Mouse (Mus musculus): Measurements from ENCODE around the gene Sumo1. TPM values are rescaled to one million over a fixed set of nuclear protein-coding genes. Genes with fewer than 3 reads are reported as not detected.

Sumo1 gene
- total and polyA plus RNA-seq, 3 experiments: 129 to 131 TPM; not detected in 1

DNA sequence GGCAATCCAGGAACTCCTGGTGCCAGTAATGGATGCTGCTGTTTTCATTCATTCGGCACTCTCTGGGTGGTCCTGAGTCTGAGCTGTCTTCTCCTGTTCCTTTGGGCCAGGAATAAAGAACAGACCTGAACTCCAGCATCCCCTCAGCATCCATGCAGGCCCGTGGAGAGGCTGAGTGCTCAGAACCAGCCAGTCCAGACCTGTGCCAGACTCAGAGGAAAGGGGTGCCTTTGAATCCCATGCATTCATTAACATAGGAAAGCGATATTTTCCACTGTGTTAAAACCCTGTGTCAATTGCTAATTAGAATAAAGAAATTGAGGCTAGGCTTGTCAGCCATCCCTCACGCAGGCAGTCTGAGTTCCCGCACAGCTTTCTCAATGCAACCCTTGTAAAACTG, 116.9 kb downstream of the Sumo1 start:
- no peak overlapping the region for H3K4me3 ChIP-seq (ENCODE audit: control insufficient read depth in 1 of 2, insufficient read depth in 1 of 2, low read depth in 2 of 2, low read length in 2 of 2)
- no peaks in the 10 kb centered on the region for H3K79me2 ChIP-seq (ENCODE audit: control insufficient read depth, insufficient read depth, low read length, poor library complexity)
- H3K27me3 ChIP-seq (ENCODE audit: control insufficient read depth in 1 of 2, insufficient read depth in 2 of 2, low read length in 2 of 2): peaks cover 0 to 6% of the 10 kb centered on the region in 2 experiments; a peak in 3 of 4 replicates
- H3K36me3 ChIP-seq (ENCODE audit: control insufficient read depth in 1 of 2, insufficient read depth in 2 of 2, low read length in 2 of 2): peaks cover 0 to 6% of the 10 kb centered on the region in 2 experiments; a peak in 1 of 4 replicates
- H3K9me3 ChIP-seq (replicated peaks; ENCODE audit: insufficient read depth, low read length): no peaks in the 10 kb centered on the region
- no peak for DNase-seq (ENCODE audit: low read depth, low spot score)
- no peak overlapping the region for H3K27ac ChIP-seq (ENCODE audit: control insufficient read depth, low read depth, low read length)
- TF ChIP-seq CHD2 (IDR thresholded peaks at IDR 0.05; ENCODE audit: low read length) (no peak), MAFK (IDR thresholded peaks at IDR 0.05; ENCODE audit: borderline replicate concordance, low read depth, low read length) (no peak), TAL1 (IDR thresholded peaks at IDR 0.05; ENCODE audit: low read length) (no peak), ELF1 (IDR thresholded peaks at IDR 0.05; ENCODE audit: low read depth, low read length) (no peak), POLR2A (IDR thresholded peaks at IDR 0.05; ENCODE audit: control insufficient read depth in 1 of 2, insufficient read depth in 1 of 2, low read depth in 1 of 2, low read length in 2 of 2, poor library complexity in 1 of 2) (no peak), BHLHE40 (IDR thresholded peaks at IDR 0.05; ENCODE audit: borderline replicate concordance, low read depth, low read length) (no peak), USF1 (IDR thresholded peaks at IDR 0.05; ENCODE audit: low read depth, low read length) (no peak), MXI1 (IDR thresholded peaks at IDR 0.05; ENCODE audit: low read depth, low read length) (no peak), MYC (IDR thresholded peaks at IDR 0.05; ENCODE audit: low read depth, low read length) (no peak), SIN3A (IDR thresholded peaks at IDR 0.05; ENCODE audit: low read length) (no peak), ETS1 (IDR thresholded peaks at IDR 0.05; ENCODE audit: low read depth, low read length) (no peak), MEF2A (IDR thresholded peaks at IDR 0.05; ENCODE audit: extremely low read depth, insufficient replicate concordance, low read depth, low read length, poor library complexity, severe bottlenecking) (no peak), HCFC1 (IDR thresholded peaks at IDR 0.05; ENCODE audit: low read depth, low read length) (no peak), GABPA (IDR thresholded peaks at IDR 0.05; ENCODE audit: low read depth, low read length) (no peak), ZC3H11A (IDR thresholded peaks at IDR 0.05; ENCODE audit: low read depth, low read length) (no peak), E2F4 (IDR thresholded peaks at IDR 0.05; ENCODE audit: borderline replicate concordance, low read depth, low read length) (no peak), GATA1 (IDR thresholded peaks at IDR 0.05; ENCODE audit: low read depth, low read length) (no peak), JUND (IDR thresholded peaks at IDR 0.05; ENCODE audit: low read depth, low read length) (no peak)
- H3K4me1 ChIP-seq (ENCODE audit: control insufficient read depth in 1 of 2, insufficient read depth in 2 of 2, low read length in 2 of 2): peaks cover 0 to 9% of the 10 kb centered on the region in 2 experiments; a peak in 1 of 4 replicates
- no peak overlapping the region for H3K9ac ChIP-seq (ENCODE audit: control insufficient read depth, low read depth, low read length, poor library complexity, severe bottlenecking)

DNA sequence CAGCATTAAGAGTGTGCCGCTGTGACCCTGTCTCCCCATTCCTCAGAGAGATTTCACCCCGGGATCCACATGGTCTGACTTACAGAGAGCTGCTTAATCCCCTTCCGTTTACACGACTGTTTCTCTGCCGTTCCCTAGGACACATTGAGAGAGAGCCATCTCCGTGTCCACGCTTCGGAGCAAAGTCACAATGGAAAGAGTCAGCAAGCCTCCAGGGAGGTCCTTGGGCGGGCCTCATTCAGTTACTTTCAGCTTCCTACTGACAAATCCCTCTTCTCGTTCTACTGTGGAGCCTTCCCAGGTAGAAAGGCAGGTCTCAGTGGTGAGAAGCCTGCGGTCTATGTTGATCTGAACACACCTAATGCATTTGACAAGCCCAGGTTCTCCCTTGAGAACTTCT, 119.6 kb downstream of the Sumo1 start:
- no peak for TF ChIP-seq MYB (IDR thresholded peaks at IDR 0.05; ENCODE audit: low read depth, low read length)
- no peak for TF ChIP-seq MYC (IDR thresholded peaks at IDR 0.05; ENCODE audit: low read depth, low read length)
- no peak for TF ChIP-seq SIN3A (IDR thresholded peaks at IDR 0.05; ENCODE audit: low read length)
- peaks cover 0 to 9% of the 10 kb centered on the region in 2 experiments; a peak in 1 of 4 replicates for H3K4me1 ChIP-seq (ENCODE audit: control insufficient read depth in 1 of 2, insufficient read depth in 2 of 2, low read length in 2 of 2)
- no peak overlapping the region for H3K4me3 ChIP-seq (ENCODE audit: control insufficient read depth in 1 of 2, insufficient read depth in 1 of 2, low read depth in 2 of 2, low read length in 2 of 2)
- H3K9me3 ChIP-seq (replicated peaks; ENCODE audit: insufficient read depth, low read length): no peaks in the 10 kb centered on the region
- no peaks in the 10 kb centered on the region for H3K79me2 ChIP-seq (ENCODE audit: control insufficient read depth, insufficient read depth, low read length, poor library complexity)
- H3K27me3 ChIP-seq (ENCODE audit: control insufficient read depth in 1 of 2, insufficient read depth in 2 of 2, low read length in 2 of 2): peaks cover 3 to 4% of the 10 kb centered on the region in 2 experiments
- no peak overlapping the region for H3K27ac ChIP-seq (ENCODE audit: control insufficient read depth, low read depth, low read length)
- H3K9ac ChIP-seq (ENCODE audit: control insufficient read depth, low read depth, low read length, poor library complexity, severe bottlenecking): no peak overlapping the region
- peaks cover 0 to 6% of the 10 kb centered on the region in 2 experiments; a peak in 1 of 4 replicates for H3K36me3 ChIP-seq (ENCODE audit: control insufficient read depth in 1 of 2, insufficient read depth in 2 of 2, low read length in 2 of 2)
- no peak for DNase-seq (ENCODE audit: low read depth, low spot score)
